7 mouse cellular contexts compared by ENCODE assay signal in the genomic region with DNA sequence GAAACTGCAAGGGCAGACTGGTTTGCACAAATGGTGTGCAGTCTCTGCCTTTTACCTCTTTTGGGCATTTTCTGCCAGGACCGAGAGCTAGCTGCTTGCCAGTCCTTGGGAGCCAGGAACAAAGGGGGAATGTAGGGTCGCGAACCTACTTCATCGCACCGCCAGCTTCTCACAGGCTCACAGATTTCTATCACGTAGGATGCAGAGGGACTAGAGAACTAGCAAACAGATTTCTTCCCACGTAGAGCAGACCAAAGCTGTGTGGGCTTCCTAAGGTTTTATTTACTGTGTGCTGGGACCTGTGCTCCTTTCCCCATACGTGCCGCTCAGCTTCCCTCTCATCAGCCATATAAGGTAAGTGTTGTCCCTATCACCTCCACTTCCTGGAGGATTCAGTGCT. TPM values are rescaled to one million over a fixed set of nuclear protein-coding genes. Genes with fewer than 3 reads are reported as not detected.
DNase-seq lines count a peak whose midpoint lies in the region; ATAC-seq and TF ChIP-seq lines count a peak whose summit lies in the region.

No protein-coding gene starts in this region.

- no peaks in the 10 kb centered on the region; the same call in 1 of the 2 replicates for H3K27me3 ChIP-seq in forebrain, embryonic 11.5 days (ENCODE audit: control insufficient read depth, insufficient read depth, low read length)
- peaks cover 7% of the 10 kb centered on the region for H3K27me3 ChIP-seq in limb, embryonic 12.5 days

- H3K27ac ChIP-seq in forebrain, embryonic 11.5 days (ENCODE audit: low read depth, low read length), result peak overlapping the region; percentile 86
- no peak overlapping the region for H3K27ac ChIP-seq in limb, embryonic 12.5 days
- H3K27ac ChIP-seq in olfactory bulb, adult 2 months (ENCODE audit: insufficient read depth, low read depth, low read length), result peak overlapping the region; percentile 19

- peak overlapping the region; percentile 56 for H3K4me2 ChIP-seq in forebrain, embryonic 11.5 days (ENCODE audit: low read depth, low read length, severe bottlenecking)
- peak overlapping the region; percentile 64 for H3K4me2 ChIP-seq in limb, embryonic 12.5 days

- WGBS in lung, adult 2 months, result 14% methylated on average over 9 of the region's 9 CpGs
- 17% methylated on average over 9 of the region's 9 CpGs for WGBS in forebrain, embryonic 11.5 days
- 10% methylated on average over 9 of the region's 9 CpGs for WGBS in limb, embryonic 12.5 days
- WGBS in olfactory bulb, adult 2 months, result 35% methylated on average over 9 of the region's 9 CpGs

- TF ChIP-seq CTCF in lung, adult 2 months (IDR thresholded peaks at IDR 0.05; ENCODE audit: insufficient read depth, low read length), result no peak
- no peak for TF ChIP-seq CTCF in olfactory bulb, adult 2 months (IDR thresholded peaks at IDR 0.05; ENCODE audit: insufficient read depth, low read depth, low read length)

- DNase-seq in lung, adult 2 months, result peak; percentile 39
- DNase-seq in lung, postnatal 36 days, result no peak
- DNase-seq in forebrain, embryonic 11.5 days (ENCODE audit: low spot score), result peak; percentile 53
- no peak for DNase-seq in MN1 (ENCODE audit: low spot score)
- DNase-seq in layer of hippocampus, postnatal 36 days, result no peak

- peak overlapping the region; percentile 64 for H3K9ac ChIP-seq in forebrain, embryonic 11.5 days (ENCODE audit: low read length)
- peak overlapping the region; percentile 51 for H3K9ac ChIP-seq in limb, embryonic 12.5 days (replicated peaks)

- no peaks in the 10 kb centered on the region for H3K9me3 ChIP-seq in forebrain, embryonic 11.5 days (ENCODE audit: control insufficient read depth, low read length)
- no peaks in the 10 kb centered on the region for H3K9me3 ChIP-seq in limb, embryonic 12.5 days

- ATAC-seq in forebrain, embryonic 11.5 days (replicated peaks; ENCODE audit: low FRiP score), result peak; percentile 43
- no peak for ATAC-seq in limb, embryonic 12.5 days (ENCODE audit: insufficient number of reproducible peaks, insufficient read depth, low FRiP score, low TSS enrichment, low read depth)

- H3K4me3 ChIP-seq in lung, adult 2 months (replicated peaks; ENCODE audit: extremely low read depth, low read depth, low read length), result peak overlapping the region; percentile 76
- peak overlapping the region; percentile 30 for H3K4me3 ChIP-seq in forebrain, embryonic 11.5 days (ENCODE audit: low read depth, low read length)
- peak overlapping the region; percentile 36 for H3K4me3 ChIP-seq in limb, embryonic 12.5 days (replicated peaks)
- H3K4me3 ChIP-seq in olfactory bulb, adult 2 months (ENCODE audit: insufficient read depth, low read depth, low read length), result peak overlapping the region; percentile 40

- peaks cover 12% of the 10 kb centered on the region for H3K4me1 ChIP-seq in lung, adult 2 months (ENCODE audit: control insufficient read depth, insufficient read depth, low read length)
- H3K4me1 ChIP-seq in forebrain, embryonic 11.5 days (replicated peaks; ENCODE audit: control insufficient read depth, insufficient read depth, low read length), result peaks cover 8% of the 10 kb centered on the region; the same call in 1 of the 2 replicates
- H3K4me1 ChIP-seq in limb, embryonic 12.5 days (replicated peaks), result peaks cover 18% of the 10 kb centered on the region
- H3K4me1 ChIP-seq in olfactory bulb, adult 2 months (ENCODE audit: control insufficient read depth, insufficient read depth, low read length), result peaks cover 8% of the 10 kb centered on the region

- TF ChIP-seq POLR2A in lung, adult 2 months (IDR thresholded peaks at IDR 0.05; ENCODE audit: borderline replicate concordance, extremely low read depth, low read depth, low read length), result peak; percentile 6; the same call in 1 of the 2 replicates
- no peak for TF ChIP-seq POLR2A in olfactory bulb, adult 2 months (IDR thresholded peaks at IDR 0.05; ENCODE audit: insufficient read depth, low read depth, low read length)

- H3K36me3 ChIP-seq in forebrain, embryonic 11.5 days (ENCODE audit: control insufficient read depth, insufficient read depth, low read length), result no peaks in the 10 kb centered on the region
- no peaks in the 10 kb centered on the region for H3K36me3 ChIP-seq in limb, embryonic 12.5 days

RNA-seq across cellular contexts. Expression of a gene that starts 48.3 kb away (rescaled TPM):
- 28.7 and 41.2 TPM in 2 replicates for polyA plus RNA-seq in lung, adult 2 months (2012; rRNA removed)
- polyA plus RNA-seq in forebrain, embryonic 11.5 days (2014; fragmentation: Nextera tagmentation; extraction: Ambion mirVana), result 7.8 and 9.3 TPM in 2 replicates
- 5.4 and 6.5 TPM in 2 replicates for polyA plus RNA-seq in limb, embryonic 12.5 days (2016; fragmentation: Nextera tagmentation; extraction: Ambion mirVana)
- polyA plus RNA-seq in olfactory bulb, adult 2 months (2012; ENCODE audit: insufficient read depth, insufficient read length, low replicate concordance, missing spikeins), result not detected in 2 replicates
- 10 to 100 TPM; 17.6 to 20.4 TPM for total RNA-seq in layer of hippocampus, postnatal 36 days (2021)

RNA-seq across cellular contexts. Expression of a gene that starts 48.5 kb away (rescaled TPM):
- 12.1 and 12.8 TPM in 2 replicates for polyA plus RNA-seq in lung, adult 2 months (2012; rRNA removed)
- polyA plus RNA-seq in forebrain, embryonic 11.5 days (2014; fragmentation: Nextera tagmentation; extraction: Ambion mirVana), result 15.1 and 16.6 TPM in 2 replicates
- polyA plus RNA-seq in limb, embryonic 12.5 days (2016; fragmentation: Nextera tagmentation; extraction: Ambion mirVana), result 12.6 and 13.6 TPM in 2 replicates
- not detected in 2 replicates for polyA plus RNA-seq in olfactory bulb, adult 2 months (2012; ENCODE audit: insufficient read depth, insufficient read length, low replicate concordance, missing spikeins)
- total RNA-seq in layer of hippocampus, postnatal 36 days (2021), result 10 to 100 TPM; 14.4 to 17.1 TPM

Comparison
In these comparisons a context has a peak if more than half of its experiments do, and no peak if none do; other contexts are left out.
1. DNase-seq: peak in lung, adult 2 months (single experiment) and forebrain, embryonic 11.5 days (single experiment); none in lung, postnatal 36 days (single experiment), MN1 (single experiment) and layer of hippocampus, postnatal 36 days (0 of 2).
2. RNA of a gene that starts 48.5 kb away (polyA plus RNA-seq): 15.1 to 16.6 TPM in forebrain, embryonic 11.5 days, 12.6 to 13.6 TPM in limb, embryonic 12.5 days and 12.1 to 12.8 TPM in lung, adult 2 months; not detected in olfactory bulb, adult 2 months; every median in the first group is over 10 times any median in the second.
3. Peak in every context shown above with its lines, with median percentiles within 50 percentile points of each other: H3K4me3 ChIP-seq.